Mouse (Mus musculus) forebrain, embryonic 10.5 days (tissue): ENCODE results near the gene Dot1l. TPM values are rescaled to one million over a fixed set of nuclear protein-coding genes. Genes with fewer than 3 reads are reported as not detected.
A peak's percentile ranks its signal among the peaks of the same experiment; 100 is the strongest.

ENCODE experiments used
- DNase-seq: peaks from one replicate; pipeline ENCODE4 v3.0.0-alpha.2; 2017; ENCODE audit warnings: low spot score; ENCODE audit errors: extremely low spot score
- H3K27ac ChIP-seq: fragments of 300-500 bp; sonication (generic); 2 replicates; pipeline ENCODE4 v1.5.1; 2016; ENCODE audit warnings: mild to moderate bottlenecking
- H3K27me3 ChIP-seq: fragments of 300-500 bp; sonication (generic); 2 replicates; pipeline ENCODE4 v1.6.1; 2016; ENCODE audit warnings: mild to moderate bottlenecking; ENCODE audit not compliant: poor library complexity, severe bottlenecking
- H3K36me3 ChIP-seq: fragments of 300-500 bp; sonication (generic); replicated peaks from 2 replicates; pipeline ENCODE4 v1.6.1; 2016; ENCODE audit warnings: mild to moderate bottlenecking, moderate library complexity
- H3K4me1 ChIP-seq: fragments of 300-500 bp; sonication (generic); 2 replicates; pipeline ENCODE4 v1.6.1; 2016
- H3K4me3 ChIP-seq: fragments of 300-500 bp; sonication (generic); 2 replicates; pipeline ENCODE4 v1.5.1; 2016; ENCODE audit warnings: mild to moderate bottlenecking, moderate library complexity
- H3K9me3 ChIP-seq: fragments of 300-500 bp; sonication (generic); 2 replicates; pipeline ENCODE4 v1.6.1; 2016; ENCODE audit warnings: mild to moderate bottlenecking, moderate library complexity
- WGBS: fragments of 180-500 bp; shearing (Covaris S2); methylation state at CpG from one replicate; pipeline ENCODE4 v1.1.7; 2016; 5-methylcytosine and 5-hydroxymethylcytosine counted together
- polyA plus RNA-seq: library from polyadenylated mRNA; unstranded; fragments of >200 nt; fragmentation: Nextera tagmentation; extraction: Ambion mirVana; gene quantifications from 2 replicates; pipeline ENCODE4 v1.2.1, GENCODE M21; 2016

Gene Dot1l
- polyA plus RNA-seq, 1 experiment from 2014 or later: 20.8 TPM

DNA sequence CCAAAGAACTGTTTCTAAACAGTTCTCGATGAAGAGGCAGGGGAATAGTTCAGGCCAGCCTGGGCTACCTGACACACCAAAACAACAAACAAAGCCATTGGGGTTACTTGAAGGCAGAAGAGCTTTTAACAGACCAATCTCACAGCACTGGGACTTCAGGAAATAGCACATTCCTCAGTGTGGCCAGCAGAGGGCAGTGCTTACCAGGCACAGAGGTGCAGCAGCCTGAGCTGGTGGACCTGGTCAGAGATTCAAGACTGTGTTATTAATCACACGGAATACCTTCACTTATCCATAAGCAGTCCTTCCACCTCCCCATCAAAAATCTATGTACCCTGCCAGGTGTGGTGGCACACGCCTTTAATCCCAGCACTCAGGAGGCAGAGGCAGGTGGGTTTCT is 7.6 kb upstream of the Dot1l start:
- 24% methylated on average over 3 of the region's 3 CpGs for WGBS
- peak; percentile 77 for DNase-seq
- Histone ChIP-seq H3K27ac (no peak overlapping the region), H3K27me3 (no peaks in the 10 kb centered on the region), H3K4me1 (peaks cover 26% of the 10 kb centered on the region), H3K36me3 (no peaks in the 10 kb centered on the region), H3K4me3 (no peak overlapping the region), H3K9me3 (no peaks in the 10 kb centered on the region)

DNA sequence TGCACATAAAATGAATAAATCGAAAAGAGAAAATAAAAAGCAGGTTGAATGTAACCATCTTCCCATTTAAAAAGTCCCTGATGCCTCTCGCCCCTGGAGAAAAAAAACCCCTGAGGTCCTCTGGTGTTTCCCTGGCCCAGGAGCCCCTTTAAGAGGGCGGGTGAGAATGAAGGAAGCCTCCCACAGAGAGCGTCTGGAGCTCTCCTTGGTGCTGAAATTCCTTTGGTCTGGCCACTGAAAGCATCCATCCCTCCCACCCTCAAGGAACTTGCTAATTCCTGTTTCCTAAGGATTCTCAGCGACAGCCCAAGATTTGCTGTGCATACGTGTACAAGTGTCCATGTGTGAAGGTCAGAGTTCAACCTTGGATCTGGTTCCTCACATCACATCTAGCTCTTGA is 6.4 kb upstream of the Dot1l start:
- H3K36me3 ChIP-seq: no peaks in the 10 kb centered on the region
- no peak overlapping the region for H3K27ac ChIP-seq
- WGBS: 11% methylated on average over 6 of the region's 6 CpGs
- no peaks in the 10 kb centered on the region for H3K27me3 ChIP-seq
- H3K9me3 ChIP-seq: no peaks in the 10 kb centered on the region
- no peak overlapping the region for H3K4me3 ChIP-seq
- peaks cover 24% of the 10 kb centered on the region for H3K4me1 ChIP-seq
- peak; percentile 46 for DNase-seq

DNA sequence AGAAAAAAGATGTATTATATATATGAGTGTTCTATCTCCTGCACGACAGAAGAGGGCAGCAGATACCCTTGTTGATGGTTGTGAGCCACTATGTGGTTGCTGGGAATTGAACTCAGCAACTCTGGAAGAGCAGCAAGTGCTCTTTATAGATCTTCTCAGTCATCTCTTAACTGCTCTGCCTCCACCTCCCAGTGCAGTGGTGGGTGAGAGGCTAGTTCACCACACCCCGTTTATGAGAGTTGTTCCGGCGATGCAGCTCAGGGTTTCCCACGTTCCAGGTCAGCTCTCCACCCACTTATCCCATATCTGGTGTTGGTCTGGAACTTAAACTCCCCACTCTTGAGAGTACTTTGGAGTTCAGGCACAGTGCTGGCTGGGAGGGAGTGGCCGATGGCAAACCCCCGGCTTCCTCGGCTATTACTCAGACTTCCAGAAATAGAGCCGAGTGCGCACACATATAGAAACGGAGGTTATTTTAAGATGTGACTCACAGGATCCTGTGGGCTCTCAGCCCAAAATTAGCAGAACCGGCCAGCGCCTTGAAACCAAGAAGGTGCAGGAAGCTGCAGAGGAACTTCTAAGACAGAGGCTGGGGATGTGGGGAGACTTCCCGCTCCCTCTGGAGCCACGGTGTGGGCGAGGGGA is 3.7 kb upstream of the Dot1l start:
- H3K4me3 ChIP-seq: peak overlapping the region; percentile 44
- peaks cover 31% of the 10 kb centered on the region for H3K4me1 ChIP-seq
- 0 out of 2 replicates have a peak overlapping the region, but pooled peaks have one; percentile 40 for H3K27ac ChIP-seq
- DNase-seq: no peak
- WGBS: 15% methylated on average over 16 of the region's 16 CpGs
- no peaks in the 10 kb centered on the region for H3K9me3 ChIP-seq
- no peaks in the 10 kb centered on the region for H3K36me3 ChIP-seq
- no peaks in the 10 kb centered on the region for H3K27me3 ChIP-seq

DNA sequence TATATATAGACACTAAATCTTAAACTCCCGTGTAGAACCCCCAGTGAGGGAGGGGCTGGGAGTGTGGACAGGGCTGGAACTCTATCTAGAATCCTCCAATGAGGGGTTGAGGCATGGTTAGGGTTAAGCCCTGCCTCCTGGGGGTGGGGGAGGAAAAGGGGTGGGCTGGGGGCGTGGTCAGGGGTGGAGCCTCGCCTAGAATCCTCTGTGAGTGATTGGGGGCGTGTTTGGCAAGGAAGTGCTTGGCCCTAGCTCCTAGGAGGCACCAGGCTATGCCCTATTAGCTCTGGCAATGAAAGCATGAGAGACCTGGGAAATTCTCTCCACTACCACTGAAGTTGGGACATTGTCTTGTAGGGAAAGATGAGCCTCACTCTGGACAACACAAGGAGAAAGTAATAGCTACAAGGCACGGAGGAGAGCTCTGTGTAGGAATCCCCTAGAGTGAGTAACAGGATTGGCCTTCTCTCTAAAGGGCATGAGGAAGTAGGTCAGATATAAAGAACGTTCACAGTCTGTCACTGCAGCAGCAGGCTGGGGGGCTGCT is 2.9 kb upstream of the Dot1l start:
- no peaks in the 10 kb centered on the region for H3K27me3 ChIP-seq
- H3K4me1 ChIP-seq: peaks cover 40% of the 10 kb centered on the region
- peak; percentile 88 for DNase-seq
- WGBS: 6% methylated on average over 6 of the region's 6 CpGs
- H3K27ac ChIP-seq: 0 out of 2 replicates have a peak overlapping the region, but pooled peaks have one; percentile 40
- no peaks in the 10 kb centered on the region for H3K9me3 ChIP-seq
- peak overlapping the region; percentile 44 for H3K4me3 ChIP-seq
- no peaks in the 10 kb centered on the region for H3K36me3 ChIP-seq

DNA sequence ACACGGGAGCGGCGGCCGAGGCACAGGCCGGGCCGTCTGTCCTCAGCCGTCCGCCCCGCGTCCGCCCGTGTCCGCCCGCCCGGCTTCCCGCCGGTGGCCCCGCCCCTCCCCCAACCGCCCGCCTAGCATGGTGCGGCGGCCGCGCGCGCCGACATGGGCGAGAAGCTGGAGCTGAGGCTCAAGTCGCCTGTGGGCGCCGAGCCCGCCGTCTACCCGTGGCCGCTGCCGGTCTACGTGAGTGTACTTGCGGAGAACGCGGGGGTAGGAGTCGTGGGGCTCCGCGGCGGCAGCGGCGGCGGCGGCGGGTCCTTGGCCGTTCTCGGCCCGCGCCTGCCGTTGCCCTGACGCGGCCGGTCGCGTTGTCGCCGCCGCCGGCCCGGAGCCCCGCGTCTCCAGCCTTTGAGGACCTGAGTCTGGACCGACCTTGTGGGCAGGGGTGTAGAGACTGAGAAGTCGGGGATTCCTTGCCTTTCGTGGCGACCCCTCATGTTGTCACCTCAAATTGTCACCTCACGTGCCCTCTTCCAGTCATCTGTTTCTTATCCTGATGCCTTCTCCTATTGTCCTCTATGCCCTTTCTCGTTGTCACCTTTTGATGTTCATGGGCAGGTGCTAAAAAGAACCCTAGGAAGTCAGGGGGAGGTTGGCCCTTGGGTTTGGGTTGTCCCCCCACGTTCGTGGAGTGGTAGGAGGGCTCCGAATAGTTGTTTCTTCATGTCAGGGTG is 447 bp downstream of the Dot1l start:
- Histone ChIP-seq H3K4me3 (peak overlapping the region; percentile 95), H3K27me3 (no peaks in the 10 kb centered on the region), H3K36me3 (no peaks in the 10 kb centered on the region), H3K4me1 (peaks cover 60% of the 10 kb centered on the region), H3K27ac (peak overlapping the region; percentile 97), H3K9me3 (no peaks in the 10 kb centered on the region)
- peak; percentile 20 for DNase-seq
- under 1% methylated on average over 74 of the region's 75 CpGs for WGBS

DNA sequence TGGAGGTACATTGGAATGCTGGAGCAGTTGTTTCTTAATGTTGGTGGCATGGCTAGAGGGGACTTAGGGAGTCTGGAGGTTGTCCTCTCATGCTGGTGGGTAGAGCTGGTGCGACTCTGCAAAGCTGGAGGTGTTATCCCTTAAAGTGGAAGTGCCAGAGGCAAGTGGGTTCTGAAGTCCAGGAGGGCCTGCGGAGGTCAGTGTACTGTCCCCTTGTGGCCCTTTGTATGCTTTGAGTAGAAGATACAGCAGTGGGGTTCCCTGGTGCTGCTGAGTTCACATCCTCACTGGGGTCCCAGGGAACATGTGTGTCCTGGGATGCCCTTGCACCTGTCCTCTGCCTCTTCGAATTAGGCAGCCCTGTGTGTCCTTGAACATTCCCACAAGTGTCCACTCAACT is 1.1 kb downstream of the Dot1l start:
- H3K27ac ChIP-seq: peak overlapping the region; percentile 97
- no peaks in the 10 kb centered on the region for H3K27me3 ChIP-seq
- H3K36me3 ChIP-seq: no peaks in the 10 kb centered on the region
- WGBS: 35% methylated on average over 3 of the region's 3 CpGs
- no peaks in the 10 kb centered on the region for H3K9me3 ChIP-seq
- H3K4me1 ChIP-seq: peaks cover 65% of the 10 kb centered on the region
- H3K4me3 ChIP-seq: peak overlapping the region; percentile 95
- no peak for DNase-seq

DNA sequence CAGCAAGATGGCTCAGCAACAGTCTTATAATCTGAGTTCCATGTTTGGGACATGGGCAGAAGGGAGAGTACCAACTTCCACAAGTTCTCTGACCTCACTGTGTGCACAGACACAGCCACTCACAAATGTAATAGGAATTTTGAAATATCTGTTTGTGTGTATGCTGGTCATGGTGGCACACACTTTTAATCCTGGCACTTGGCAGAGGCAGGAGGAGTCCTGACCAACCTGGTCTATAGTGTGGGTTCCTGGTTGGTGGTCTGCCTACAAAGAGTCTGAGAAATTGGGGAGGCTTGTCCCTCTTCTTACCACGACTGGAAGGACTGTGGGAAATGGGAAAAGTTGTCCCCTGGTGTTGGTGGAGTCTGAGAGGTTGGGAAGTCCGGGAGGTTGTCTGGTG is 1.5 kb downstream of the Dot1l start:
- Histone ChIP-seq H3K27ac (0 out of 2 replicates have a peak overlapping the region, but pooled peaks have one; percentile 97), H3K4me3 (peak overlapping the region; percentile 95), H3K36me3 (no peaks in the 10 kb centered on the region), H3K4me1 (peaks cover 65% of the 10 kb centered on the region), H3K27me3 (no peaks in the 10 kb centered on the region), H3K9me3 (no peaks in the 10 kb centered on the region)
- 79% methylated on average over 2 of the region's 2 CpGs for WGBS
- no peak for DNase-seq

DNA sequence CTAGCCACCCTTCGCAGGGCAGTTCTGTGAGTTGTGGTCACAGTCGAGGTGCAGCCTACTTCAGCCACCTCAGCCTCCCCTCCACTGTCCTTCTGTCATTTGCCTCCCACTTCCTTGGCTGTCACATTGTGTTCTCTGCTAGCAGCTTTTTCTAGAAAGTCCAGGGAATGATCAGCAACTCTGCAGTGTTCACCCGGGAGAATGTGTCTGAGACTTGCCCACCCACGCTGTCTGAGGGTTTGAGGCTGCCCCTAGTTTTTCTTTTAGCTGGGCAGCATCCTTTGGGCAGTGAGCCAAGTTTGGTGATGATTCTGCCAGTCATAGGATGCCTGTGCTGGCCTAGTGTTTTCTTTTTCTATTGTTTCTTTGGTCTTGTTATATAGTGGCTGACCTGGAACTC is 2.0 kb downstream of the Dot1l start:
- peaks cover 63% of the 10 kb centered on the region for H3K4me1 ChIP-seq
- 85% methylated on average over 4 of the region's 4 CpGs for WGBS

DNA sequence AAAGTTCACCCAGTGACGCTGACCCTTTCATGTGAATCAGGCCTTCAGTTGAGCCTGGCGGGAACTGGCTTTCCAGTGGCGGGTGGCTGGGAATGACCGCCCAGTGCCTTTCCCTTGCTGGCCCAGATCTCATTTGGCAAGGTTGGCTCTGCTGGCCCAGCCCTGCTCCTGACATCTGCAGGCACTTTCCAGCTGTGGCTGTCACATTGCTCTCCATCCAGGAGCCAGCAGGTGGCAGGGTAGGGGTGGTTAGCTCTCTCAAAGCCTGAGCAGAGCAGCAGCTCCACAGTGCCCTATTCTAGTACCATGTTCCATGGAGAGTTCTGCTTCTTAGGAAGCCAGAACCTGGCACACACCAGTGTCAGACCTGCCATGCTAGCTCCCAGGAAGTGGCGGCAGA is 2.7 kb downstream of the Dot1l start:
- H3K36me3 ChIP-seq: no peaks in the 10 kb centered on the region; the same call in 1 of the 2 replicates
- 37% methylated on average over 5 of the region's 5 CpGs for WGBS
- H3K27ac ChIP-seq: no peak overlapping the region
- DNase-seq: peak; percentile 44
- no peaks in the 10 kb centered on the region for H3K9me3 ChIP-seq
- peaks cover 56% of the 10 kb centered on the region for H3K4me1 ChIP-seq
- peak overlapping the region; percentile 95 for H3K4me3 ChIP-seq
- H3K27me3 ChIP-seq: no peaks in the 10 kb centered on the region

More for the DNA sequence above, 2.0 kb downstream of the Dot1l start:
- no peaks in the 10 kb centered on the region for H3K36me3 ChIP-seq
- H3K9me3 ChIP-seq: no peaks in the 10 kb centered on the region
- peak overlapping the region; percentile 95 for H3K4me3 ChIP-seq
- no peak for DNase-seq
- H3K27ac ChIP-seq: peak overlapping the region; percentile 12; the same call in 1 of the 2 replicates
- H3K27me3 ChIP-seq: no peaks in the 10 kb centered on the region

DNA sequence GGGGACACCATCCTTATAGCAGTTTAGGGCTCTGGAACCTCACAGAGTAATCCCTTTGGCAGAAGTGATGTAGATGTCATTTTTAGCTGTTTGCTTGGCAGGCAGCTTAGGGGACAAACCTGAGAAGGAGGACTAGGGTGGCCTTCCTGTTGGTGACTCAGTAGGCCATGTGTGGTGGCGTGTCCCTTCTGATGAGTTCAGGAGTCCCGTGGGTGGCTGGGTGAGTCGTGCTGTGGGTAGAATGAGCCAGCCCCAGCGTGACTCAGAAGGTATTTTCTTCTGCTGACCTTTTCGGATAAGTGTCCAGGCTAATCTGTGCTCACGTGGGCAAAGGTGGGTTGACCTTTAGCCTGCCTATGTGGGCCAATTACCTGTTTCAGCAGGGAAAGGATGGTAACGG is 3.6 kb downstream of the Dot1l start:
- H3K4me3 ChIP-seq: 0 out of 2 replicates have a peak overlapping the region, but pooled peaks have one; percentile 1

DNA sequence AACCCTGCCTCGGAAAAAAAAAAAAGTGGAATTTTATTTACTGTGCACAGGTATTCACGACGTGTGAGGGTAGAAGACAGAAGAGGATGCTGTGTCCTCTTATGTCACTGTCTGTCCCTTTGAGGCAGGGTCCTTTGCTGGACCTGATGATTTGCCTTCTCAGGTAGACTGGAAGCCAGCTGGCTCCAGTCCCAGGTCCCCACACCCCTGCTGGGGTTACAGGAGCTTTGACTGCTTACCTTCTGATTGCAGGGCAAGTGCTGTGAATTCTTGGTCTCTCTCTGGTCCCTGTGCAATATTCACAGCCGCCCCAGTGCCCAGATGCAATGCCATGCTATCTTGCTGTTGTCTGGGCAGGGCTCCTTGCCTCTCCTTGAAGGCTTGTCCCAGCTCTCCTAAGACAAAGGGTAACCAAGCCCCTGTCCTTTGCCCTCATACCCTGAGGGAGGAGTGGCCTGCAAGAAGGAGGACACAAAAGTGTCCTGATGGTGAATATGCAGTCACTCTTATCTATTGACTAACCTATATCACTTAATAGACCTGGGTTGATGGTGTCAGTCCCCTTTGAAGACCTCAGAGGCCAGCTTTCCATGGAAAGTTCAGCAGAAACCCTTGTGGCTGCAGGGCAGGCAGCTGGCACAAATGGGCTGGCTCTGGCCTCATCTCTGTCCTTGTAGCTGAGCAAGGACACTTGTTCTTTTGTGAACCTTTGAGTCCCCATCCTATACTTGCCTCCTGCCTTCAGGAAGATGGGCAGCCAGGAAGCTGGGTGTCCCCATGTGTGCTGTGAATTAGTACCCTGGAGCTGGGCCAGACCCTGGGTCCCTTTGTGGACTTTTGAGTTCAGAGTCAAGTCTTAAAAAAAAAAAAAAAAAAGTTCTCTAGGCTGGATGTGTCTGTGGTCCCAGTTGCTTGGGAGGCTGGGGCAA is 5.9 kb downstream of the Dot1l start:
- H3K27me3 ChIP-seq: no peaks in the 10 kb centered on the region
- no peaks in the 10 kb centered on the region for H3K9me3 ChIP-seq
- H3K36me3 ChIP-seq: peaks cover 31% of the 10 kb centered on the region
- 87% methylated on average over 4 of the region's 4 CpGs for WGBS
- no peak for DNase-seq
- H3K27ac ChIP-seq: no peak overlapping the region
- H3K4me3 ChIP-seq: no peak overlapping the region
- H3K4me1 ChIP-seq: peaks cover 53% of the 10 kb centered on the region

More for the DNA sequence above, 3.6 kb downstream of the Dot1l start:
- no peak overlapping the region for H3K27ac ChIP-seq
- no peaks in the 10 kb centered on the region for H3K27me3 ChIP-seq
- no peak for DNase-seq
- 89% methylated on average over 7 of the region's 7 CpGs for WGBS
- no peaks in the 10 kb centered on the region for H3K9me3 ChIP-seq
- H3K4me1 ChIP-seq: peaks cover 56% of the 10 kb centered on the region
- peaks cover 9% of the 10 kb centered on the region for H3K36me3 ChIP-seq

DNA sequence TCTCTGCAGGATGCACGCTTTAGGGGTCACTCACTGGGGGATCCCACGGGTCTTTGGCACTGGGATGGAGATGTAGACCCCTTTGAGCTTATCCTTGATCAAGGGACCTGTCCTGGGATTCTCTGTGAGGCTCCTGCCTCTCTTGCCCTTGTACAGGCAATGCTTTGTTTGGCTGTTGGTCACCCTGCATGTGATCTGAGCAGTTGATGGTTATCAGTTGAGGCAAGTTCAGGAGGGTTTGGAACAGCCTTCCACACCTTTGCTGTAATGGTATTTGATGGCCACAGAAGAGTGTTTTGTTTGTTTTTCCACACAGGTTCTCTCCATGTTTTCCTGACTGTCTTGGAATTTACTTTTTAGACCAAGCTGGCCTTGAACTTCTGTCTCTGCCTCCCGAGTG is 6.8 kb downstream of the Dot1l start:
- Histone ChIP-seq H3K27ac (no peak overlapping the region), H3K4me1 (peaks cover 52% of the 10 kb centered on the region), H3K36me3 (peaks cover 40% of the 10 kb centered on the region), H3K4me3 (no peak overlapping the region), H3K27me3 (no peaks in the 10 kb centered on the region), H3K9me3 (no peaks in the 10 kb centered on the region)
- DNase-seq: no peak
- WGBS: 75% methylated on average over 3 of the region's 3 CpGs
